Mouse (Mus musculus): ENCODE data around the gene Rgs8.

Rgs8 gene

DNA sequence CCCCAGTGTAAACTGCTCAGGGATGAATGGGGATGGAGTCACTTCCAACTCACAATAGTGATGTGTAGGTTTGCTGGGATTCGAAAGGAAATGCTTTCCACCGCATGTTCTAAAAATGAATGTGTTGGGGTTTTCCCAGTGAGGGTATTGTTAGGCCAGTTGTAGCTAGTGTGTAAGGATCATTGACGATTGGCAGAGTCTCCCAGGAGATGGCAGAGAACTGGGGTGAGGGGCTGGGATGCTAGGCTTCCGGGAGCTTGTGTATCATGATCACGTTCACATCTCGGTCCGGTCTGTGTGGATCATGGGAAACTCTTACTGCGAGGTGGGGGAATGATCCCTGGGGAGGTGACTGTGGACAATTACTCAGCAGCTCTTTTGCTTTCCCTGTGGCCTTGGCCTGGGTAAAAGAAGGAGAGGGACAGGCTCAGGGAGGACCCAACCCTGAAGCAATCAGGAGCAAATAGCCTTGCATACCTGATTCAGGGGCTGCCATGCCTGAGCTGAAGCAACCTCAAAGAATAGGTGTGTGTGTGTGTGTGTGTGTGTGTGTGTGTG, 50.1 kb downstream of the Rgs8 start:
- ATAC-seq (ENCODE audit: insufficient number of reproducible peaks, low FRiP score, low TSS enrichment) = no peak

GRCm38 (mm10) chr1:153703445-153703991, 50.7 kb downstream of the Rgs8 start:
- ATAC-seq (ENCODE audit: insufficient number of reproducible peaks, low FRiP score, low TSS enrichment) = no peak

- no peak for ATAC-seq (ENCODE audit: insufficient number of reproducible peaks, low FRiP score, low TSS enrichment)
Measured at GRCm38 (mm10) chr1:153704174-153704573, 51.3 kb downstream of the Rgs8 start.

- ATAC-seq (ENCODE audit: insufficient number of reproducible peaks, low FRiP score, low TSS enrichment) = no peak
Measured at GRCm38 (mm10) chr1:153704996-153705395, 52.2 kb downstream of the Rgs8 start.

DNA sequence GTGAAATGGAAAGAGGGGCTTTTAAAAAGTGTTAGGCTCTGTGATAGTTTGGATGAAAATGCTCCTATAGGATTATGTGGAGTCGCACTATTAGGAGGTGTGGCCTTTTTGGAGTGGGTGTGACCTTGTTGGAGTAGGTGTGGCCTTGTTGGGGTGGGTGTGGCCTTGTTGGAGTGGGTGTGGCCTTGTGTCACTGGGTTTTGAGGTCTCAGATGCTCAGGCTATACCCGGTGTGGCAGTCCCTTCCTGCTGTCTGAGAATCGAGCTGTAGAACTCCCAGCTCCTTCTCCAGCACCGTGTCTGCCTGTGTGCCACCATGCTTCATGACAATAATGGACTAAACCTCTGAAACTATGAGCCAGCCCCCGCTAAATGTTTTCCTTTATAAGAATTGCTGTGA, 55.8 kb downstream of the Rgs8 start:
- ATAC-seq (ENCODE audit: insufficient number of reproducible peaks, low FRiP score, low TSS enrichment) = no peak

DNA sequence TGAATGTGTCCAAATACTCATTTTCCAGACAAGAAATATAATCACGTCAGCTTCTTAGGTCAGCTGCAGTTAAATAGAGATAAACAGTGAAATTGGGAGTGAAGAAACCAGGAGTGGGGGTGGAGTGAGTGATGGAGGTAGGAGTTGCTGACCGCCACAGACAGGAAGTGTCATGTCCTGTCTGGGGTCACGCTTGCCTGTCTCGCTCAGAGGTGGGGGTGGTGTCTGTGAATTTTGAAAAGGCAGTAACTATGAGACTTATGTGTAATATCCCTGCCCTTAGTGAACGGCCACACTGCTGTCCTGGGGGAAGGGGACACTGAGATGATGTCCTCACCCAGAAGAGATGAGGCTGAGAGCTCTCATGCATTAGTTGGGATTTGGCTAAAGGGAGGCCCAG, 56.6 kb downstream of the Rgs8 start:
- ATAC-seq (ENCODE audit: insufficient number of reproducible peaks, low FRiP score, low TSS enrichment) = no peak

- ATAC-seq (ENCODE audit: insufficient number of reproducible peaks, low FRiP score, low TSS enrichment) = no peak
Measured at GRCm38 (mm10) chr1:153711544-153712262, 58.9 kb downstream of the Rgs8 start.

- ATAC-seq (ENCODE audit: insufficient number of reproducible peaks, low FRiP score, low TSS enrichment) = no peak
Measured at GRCm38 (mm10) chr1:153712633-153713032, 59.8 kb downstream of the Rgs8 start.

- ATAC-seq (ENCODE audit: insufficient number of reproducible peaks, low FRiP score, low TSS enrichment) = no peak
Measured at GRCm38 (mm10) chr1:153717990-153718389, 65.2 kb downstream of the Rgs8 start.

- no peak for ATAC-seq (ENCODE audit: insufficient number of reproducible peaks, low FRiP score, low TSS enrichment)
Measured at GRCm38 (mm10) chr1:153720935-153721334, 68.1 kb downstream of the Rgs8 start.

GRCm38 (mm10) chr1:153721565-153722310, 68.9 kb downstream of the Rgs8 start:
- no peak for ATAC-seq (ENCODE audit: insufficient number of reproducible peaks, low FRiP score, low TSS enrichment)

- no peak for ATAC-seq (ENCODE audit: insufficient number of reproducible peaks, low FRiP score, low TSS enrichment)
Measured at GRCm38 (mm10) chr1:153723426-153723825, 70.6 kb downstream of the Rgs8 start.

- ATAC-seq (ENCODE audit: insufficient number of reproducible peaks, low FRiP score, low TSS enrichment) = no peak
Measured at GRCm38 (mm10) chr1:153726636-153727035, 73.8 kb downstream of the Rgs8 start.

DNA sequence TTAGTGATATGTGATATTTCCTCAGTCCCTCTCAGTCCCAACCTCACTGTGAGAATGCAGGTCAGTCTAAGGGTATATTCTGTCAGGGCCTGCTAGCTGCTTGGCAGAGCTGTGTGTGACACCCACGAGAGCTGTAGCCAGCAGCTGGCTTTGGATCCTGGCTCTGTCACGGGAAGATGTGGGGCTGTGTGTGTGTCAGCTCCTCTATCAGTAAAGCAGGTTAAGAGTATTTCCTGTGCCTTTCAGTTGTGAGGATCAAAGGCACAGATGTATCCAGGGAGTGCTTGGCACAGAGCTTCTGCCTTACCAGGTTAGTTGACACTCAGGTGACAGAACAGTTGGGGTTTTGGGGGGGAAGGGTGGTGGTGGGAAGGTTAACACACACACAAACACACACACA, 77.0 kb downstream of the Rgs8 start:
- no peak for ATAC-seq (ENCODE audit: insufficient number of reproducible peaks, low FRiP score, low TSS enrichment)

- ATAC-seq (ENCODE audit: insufficient number of reproducible peaks, low FRiP score, low TSS enrichment) = peak; percentile 49; the same call in 1 of the 2 replicates
Measured at GRCm38 (mm10) chr1:153730671-153731070, 77.8 kb downstream of the Rgs8 start.

GRCm38 (mm10) chr1:153733181-153733580, 80.4 kb downstream of the Rgs8 start:
- no peak for ATAC-seq (ENCODE audit: insufficient number of reproducible peaks, low FRiP score, low TSS enrichment)

- no peak for ATAC-seq (ENCODE audit: insufficient number of reproducible peaks, low FRiP score, low TSS enrichment)
Measured at GRCm38 (mm10) chr1:153734866-153735265, 82.0 kb downstream of the Rgs8 start.

DNA sequence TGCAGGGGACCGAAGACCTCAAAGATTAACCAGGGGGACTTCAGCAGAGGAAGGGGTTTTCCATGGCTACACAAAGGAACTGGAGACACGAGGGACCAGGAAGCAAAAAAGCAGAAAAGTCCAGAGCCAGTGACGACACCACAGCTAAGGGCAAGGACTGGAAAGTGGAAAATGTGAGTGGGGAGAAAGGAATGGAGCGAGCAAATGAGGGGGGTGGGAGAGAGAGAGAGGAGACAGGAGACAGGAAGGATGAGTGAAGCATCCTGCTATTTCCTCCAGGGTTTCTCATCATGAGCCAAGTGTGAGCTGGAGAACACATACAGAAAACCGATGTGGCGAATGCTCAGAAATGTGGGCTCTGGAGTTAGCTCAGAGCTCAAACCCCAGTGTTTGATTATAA, 83.3 kb downstream of the Rgs8 start:
- no peak for ATAC-seq (ENCODE audit: insufficient number of reproducible peaks, low FRiP score, low TSS enrichment)

GRCm38 (mm10) chr1:153737101-153738085, 84.6 kb downstream of the Rgs8 start:
- no peak for ATAC-seq (ENCODE audit: insufficient number of reproducible peaks, low FRiP score, low TSS enrichment)

- no peak for ATAC-seq (ENCODE audit: insufficient number of reproducible peaks, low FRiP score, low TSS enrichment)
Measured at GRCm38 (mm10) chr1:153739437-153740015, 86.7 kb downstream of the Rgs8 start.

Data from cerebellum, adult (tissue).